Mouse (Mus musculus) kidney, postnatal 14 days (tissue): ENCODE data around the gene Enthd1.

Experiments
- DNase-seq: peaks from one replicate; pipeline ENCODE4 v3.0.0; 2022; ENCODE audit warnings: mixed read lengths

The Enthd1 gene

GRCm38 (mm10) chr15:80572811-80573520 lies 8.0 kb upstream of the Enthd1 start:
- DNase-seq, result no peak

- DNase-seq, result no peak
Measured at GRCm38 (mm10) chr15:80572291-80572690, 7.3 kb upstream of the Enthd1 start, which contains the start of gene Grap2. TSS of gene Grap2 (plus strand) at chr15:80572594.

- DNase-seq, result no peak
Measured at GRCm38 (mm10) chr15:80571611-80572010, 6.7 kb upstream of the Enthd1 start.

- no peak for DNase-seq
Measured at GRCm38 (mm10) chr15:80570226-80570625, 5.3 kb upstream of the Enthd1 start.

- no peak for DNase-seq
Measured at GRCm38 (mm10) chr15:80569205-80569604, 4.2 kb upstream of the Enthd1 start.

GRCm38 (mm10) chr15:80567731-80568130 lies 2.8 kb upstream of the Enthd1 start:
- DNase-seq, result no peak

GRCm38 (mm10) chr15:80567139-80567538 lies 2.2 kb upstream of the Enthd1 start:
- DNase-seq, result no peak

- DNase-seq, result no peak
Measured at GRCm38 (mm10) chr15:80566696-80567095, 1.7 kb upstream of the Enthd1 start.

- DNase-seq, result no peak
Measured at GRCm38 (mm10) chr15:80563634-80564208, 1.2 kb downstream of the Enthd1 start.

- no peak for DNase-seq
Measured at GRCm38 (mm10) chr15:80562446-80562845, 2.5 kb downstream of the Enthd1 start.

GRCm38 (mm10) chr15:80560646-80561580 lies 4.0 kb downstream of the Enthd1 start:
- DNase-seq, result peak; percentile 6

- no peak for DNase-seq
Measured at GRCm38 (mm10) chr15:80559978-80560377, 5.0 kb downstream of the Enthd1 start.

- DNase-seq, result peak; percentile 36
Measured at GRCm38 (mm10) chr15:80559534-80559933, 5.4 kb downstream of the Enthd1 start.

GRCm38 (mm10) chr15:80557745-80558144 lies 7.2 kb downstream of the Enthd1 start:
- DNase-seq, result peak; percentile 10

GRCm38 (mm10) chr15:80556021-80556420 lies 8.9 kb downstream of the Enthd1 start:
- DNase-seq, result no peak

- DNase-seq, result no peak
Measured at GRCm38 (mm10) chr15:80554860-80555822, 9.8 kb downstream of the Enthd1 start.

- no peak for DNase-seq
Measured at GRCm38 (mm10) chr15:80545430-80545829, 19.5 kb downstream of the Enthd1 start.

- no peak for DNase-seq
Measured at GRCm38 (mm10) chr15:80544115-80544514, 20.8 kb downstream of the Enthd1 start.

- DNase-seq, result no peak
Measured at GRCm38 (mm10) chr15:80538671-80539340, 26.1 kb downstream of the Enthd1 start.

- DNase-seq, result no peak
Measured at GRCm38 (mm10) chr15:80538075-80538474, 26.9 kb downstream of the Enthd1 start.

GRCm38 (mm10) chr15:80536051-80536450 lies 28.9 kb downstream of the Enthd1 start:
- no peak for DNase-seq

GRCm38 (mm10) chr15:80533274-80533673 lies 31.7 kb downstream of the Enthd1 start:
- no peak for DNase-seq
